Mouse (Mus musculus) monocyte, adult 5-6 weeks (primary cell): ENCODE measurements around the gene Catip. TPM values are rescaled to one million over a fixed set of nuclear protein-coding genes. Genes with fewer than 3 reads are reported as not detected.
A peak's percentile ranks its signal among the peaks of the same experiment; 100 is the strongest.
"Not testable (repeated sequence)": the region's sequence is repeated elsewhere in the genome, so short reads cannot be mapped to it uniquely, and the experiment has no call there.

Experiments used
- ATAC-seq: fragments of 153-309, 156-312 bp; replicated peaks from 2 replicates; pipeline ENCODE4 v1.8.0; 2017; ENCODE audit warnings: mild to moderate bottlenecking; ENCODE audit not compliant: low TSS enrichment, insufficient number of reproducible peaks, severe bottlenecking, poor library complexity, low FRiP score
- total RNA-seq: library from RNA; stranded (forward); fragments of 200-1000, 200-491, 200-594 nt; gene quantifications from 3 replicates; pipeline ENCODE4 v1.2.3, GENCODE M21; 2017

The Catip gene
- 0.29 to 3.3 TPM (median 0.96 TPM) in 3 replicates for total RNA-seq

DNA sequence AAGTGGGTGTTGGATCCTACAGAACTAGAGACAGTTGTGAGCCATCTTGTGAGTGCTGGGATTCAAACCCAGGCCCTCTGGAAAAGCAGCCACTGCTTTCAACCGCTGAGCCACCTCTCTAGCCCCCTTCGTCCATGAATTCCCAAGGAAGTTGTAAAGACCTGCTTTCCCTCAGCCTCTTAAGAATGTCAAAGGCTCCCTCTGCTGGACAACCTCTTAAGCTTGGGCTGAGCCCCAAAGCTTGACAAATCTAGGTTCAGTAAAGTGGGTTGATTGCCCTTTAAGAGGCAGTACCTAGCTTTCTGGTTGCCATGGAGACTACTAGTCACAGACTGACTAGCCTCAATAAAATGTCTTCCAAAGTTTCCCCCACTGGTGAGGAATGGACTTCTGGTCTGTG, at the start of gene Catip:
Gene Catip (plus strand): TSS at position 297 of the 400 bp plus-strand sequence.
- peak; percentile 82 for ATAC-seq

- ATAC-seq: peak; percentile 88
These were observed 48.7 kb upstream of the Catip start for GRCm38 (mm10) chr1:74313049-74313692.

GRCm38 (mm10) chr1:74314796-74315195, 47.1 kb upstream of the Catip start:
- no peak for ATAC-seq

DNA sequence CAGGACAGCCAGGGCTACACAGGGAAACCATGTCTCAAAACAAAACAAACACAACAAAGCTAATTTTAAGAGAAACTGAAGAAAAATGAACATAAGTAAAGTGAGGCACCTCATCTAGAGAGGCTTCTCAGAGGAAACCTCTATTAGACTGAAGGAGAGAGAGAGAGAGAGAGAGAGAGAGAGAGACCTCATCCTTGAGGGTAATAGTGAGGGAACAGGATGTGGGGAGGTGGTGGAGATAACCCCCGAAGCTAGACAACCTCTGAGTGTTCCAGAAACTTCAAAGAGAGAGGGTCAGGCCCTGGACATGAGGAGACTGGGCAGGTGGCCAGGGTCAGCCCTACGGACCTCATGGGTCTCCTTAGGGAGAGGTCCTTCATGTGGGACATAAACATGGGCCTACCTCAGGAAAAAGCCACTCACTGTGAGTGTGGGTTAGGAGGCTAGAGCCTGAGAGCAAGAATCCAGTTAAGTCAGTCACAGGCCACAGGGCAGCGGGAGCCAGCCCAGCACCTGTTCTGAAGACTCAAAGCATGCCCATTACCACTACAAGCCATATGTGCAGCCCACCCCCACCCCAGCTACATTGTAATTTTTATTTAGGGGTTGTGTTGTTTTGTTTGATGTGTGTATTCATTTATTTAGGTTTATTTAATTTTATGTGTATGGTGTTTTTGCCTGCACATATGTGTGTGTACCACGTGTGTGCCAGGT, 45.6 kb upstream of the Catip start:
- ATAC-seq: no peak

DNA sequence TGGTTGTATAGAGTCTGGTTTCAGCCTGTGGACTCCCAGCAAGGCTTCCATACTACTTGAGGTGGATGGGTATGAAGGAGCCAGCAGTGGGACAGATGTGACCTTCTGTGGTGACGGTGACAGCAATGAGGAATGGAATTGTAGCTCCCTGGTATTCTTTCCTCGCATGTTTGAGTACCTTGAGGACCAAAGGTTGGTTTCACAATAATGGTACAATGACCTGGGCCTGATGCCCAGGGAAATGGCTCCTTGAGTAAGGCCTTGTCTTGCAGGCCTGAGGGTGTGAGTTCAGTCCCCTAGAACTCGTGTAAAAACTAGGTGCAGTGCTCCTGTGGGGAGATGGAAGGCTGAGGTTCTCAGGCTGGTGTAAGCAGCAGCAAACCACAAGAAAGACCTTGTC, 43.2 kb upstream of the Catip start:
- ATAC-seq: no peak

- no peak for ATAC-seq
These were observed 40.5 kb upstream of the Catip start for GRCm38 (mm10) chr1:74321396-74321795.

DNA sequence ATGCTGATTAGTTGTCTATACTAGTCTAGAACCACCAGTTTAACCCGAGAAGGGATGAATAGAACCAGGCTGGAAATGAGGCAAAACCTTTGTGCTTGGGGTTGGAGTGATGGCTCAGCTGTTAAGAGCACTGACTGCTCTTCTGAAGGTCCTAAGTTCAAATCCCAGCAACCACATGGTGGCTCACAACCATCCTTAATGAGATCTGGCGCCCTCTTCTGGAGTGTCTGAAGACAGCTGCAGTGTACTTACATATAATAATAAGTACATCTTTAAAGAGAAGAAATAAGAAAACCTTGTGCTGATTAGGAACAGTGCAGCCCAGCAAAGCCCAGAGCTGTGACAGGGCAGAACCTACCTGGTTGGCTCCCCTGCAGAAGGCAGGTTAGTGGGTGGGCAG, 35.0 kb upstream of the Catip start:
- not testable (repeated sequence) for ATAC-seq

DNA sequence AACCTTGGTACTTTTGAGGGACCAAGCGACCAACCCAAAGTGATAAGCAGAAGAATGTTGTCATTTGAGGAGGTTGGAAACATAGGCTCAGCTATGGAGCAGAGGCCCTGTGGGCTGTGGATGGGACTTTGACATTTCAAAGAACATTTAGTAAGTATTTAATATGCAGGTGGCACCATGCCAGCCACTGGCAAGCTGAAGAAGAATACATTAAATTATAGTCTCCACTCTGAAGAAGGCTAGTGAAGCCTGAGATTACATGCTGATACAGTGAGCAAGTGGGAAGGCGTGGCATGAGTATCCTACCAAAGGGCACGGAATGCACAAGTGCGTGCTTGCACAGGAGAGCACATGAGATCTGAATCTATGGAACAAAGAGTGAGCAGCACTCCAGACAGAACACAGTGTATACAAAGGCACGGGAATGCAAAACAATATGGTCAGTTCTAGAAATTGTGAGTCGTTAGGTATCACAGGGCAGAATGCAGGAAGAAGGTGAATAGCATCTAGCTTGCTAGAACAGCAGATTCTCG, 31.9 kb upstream of the Catip start:
- no peak for ATAC-seq

- ATAC-seq: no peak
These were observed 30.7 kb upstream of the Catip start for GRCm38 (mm10) chr1:74331046-74331681.

DNA sequence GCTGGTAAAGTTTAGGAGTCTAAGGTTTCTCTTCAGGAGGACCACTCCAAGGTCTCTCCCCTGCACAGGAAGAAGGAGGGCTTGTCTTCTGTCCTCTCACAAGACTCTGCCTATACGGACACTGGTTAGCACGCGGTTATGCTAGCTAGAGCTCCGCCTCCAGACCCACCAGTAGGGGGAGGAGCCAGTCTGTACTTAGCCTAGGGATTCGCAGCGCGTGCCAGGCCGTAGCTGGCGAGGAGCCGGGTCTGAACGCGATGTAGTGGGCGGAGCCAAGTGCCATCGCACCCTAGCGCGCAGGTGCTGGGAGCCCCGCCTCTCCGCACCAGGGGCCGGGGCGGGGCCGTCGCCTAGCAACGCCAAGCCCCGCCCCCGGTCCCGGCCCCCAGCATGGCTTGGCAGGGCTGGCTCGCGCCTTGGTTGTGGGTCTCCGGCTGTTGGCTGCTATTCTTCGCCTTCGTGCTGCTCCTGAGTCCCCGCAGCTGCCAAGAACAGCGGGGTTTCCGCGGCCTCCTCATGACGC, 29.6 kb upstream of the Catip start:
- ATAC-seq: peak; percentile 96

GRCm38 (mm10) chr1:74332930-74333329, 29.0 kb upstream of the Catip start:
- no peak for ATAC-seq

GRCm38 (mm10) chr1:74334607-74335006, 27.3 kb upstream of the Catip start:
- ATAC-seq: no peak

DNA sequence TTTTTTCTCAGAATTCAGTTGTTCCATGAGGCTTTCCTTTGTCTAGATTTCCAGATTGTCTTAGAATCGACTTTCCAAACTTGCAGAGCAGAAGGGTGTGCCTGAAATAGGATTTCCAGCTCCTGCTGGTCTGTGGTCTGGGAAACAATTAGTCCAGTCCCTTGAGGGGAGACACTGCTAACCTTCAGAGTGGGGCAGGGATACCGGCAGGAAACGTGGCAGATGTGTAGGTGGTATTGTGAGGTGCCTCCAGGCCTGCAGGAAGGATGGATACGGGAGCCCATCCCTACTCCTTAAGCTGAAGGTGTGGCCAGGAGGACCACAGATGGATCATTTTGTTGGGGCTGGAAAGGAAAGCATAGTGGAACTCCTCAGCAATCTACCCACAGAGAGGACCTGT, 26.9 kb upstream of the Catip start:
- no peak for ATAC-seq

DNA sequence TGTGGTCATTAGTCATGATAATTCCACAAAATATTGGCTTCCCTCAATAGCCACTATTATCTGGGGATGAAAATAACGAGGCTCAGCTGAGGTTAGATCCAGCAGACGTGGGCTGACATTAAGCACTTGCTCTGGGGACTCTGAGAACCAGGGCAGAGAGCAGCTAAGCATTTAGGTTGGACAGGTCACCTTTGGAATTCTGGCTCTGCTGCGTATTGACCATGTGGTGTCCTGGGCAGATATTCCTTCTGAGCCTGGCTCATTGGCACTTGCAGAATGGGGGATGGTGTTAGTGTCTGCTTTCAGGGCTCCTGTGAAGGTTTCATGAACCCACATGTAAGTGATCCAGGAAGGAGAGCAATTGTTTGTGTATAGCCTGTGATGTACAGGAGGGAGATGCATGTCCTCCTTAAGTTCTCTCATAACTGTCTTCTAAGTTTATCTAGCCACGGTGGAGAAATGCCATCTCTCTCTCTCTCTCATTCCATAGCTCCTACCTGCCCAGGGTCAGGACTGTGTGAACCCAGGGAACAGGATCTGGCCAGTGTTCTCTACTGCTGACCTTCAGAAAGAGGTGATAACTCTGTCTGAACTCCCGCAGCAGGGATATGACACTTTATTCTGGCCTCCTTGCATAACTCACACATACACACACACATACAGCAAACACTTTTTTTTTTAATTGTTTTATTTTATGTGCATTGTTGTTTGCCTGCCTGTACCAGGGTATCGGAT, 26.3 kb upstream of the Catip start:
- no peak for ATAC-seq

- no peak for ATAC-seq
These were observed 24.6 kb upstream of the Catip start for GRCm38 (mm10) chr1:74337241-74337771.

- ATAC-seq: no peak
These were observed 23.9 kb upstream of the Catip start for GRCm38 (mm10) chr1:74338013-74338412.

DNA sequence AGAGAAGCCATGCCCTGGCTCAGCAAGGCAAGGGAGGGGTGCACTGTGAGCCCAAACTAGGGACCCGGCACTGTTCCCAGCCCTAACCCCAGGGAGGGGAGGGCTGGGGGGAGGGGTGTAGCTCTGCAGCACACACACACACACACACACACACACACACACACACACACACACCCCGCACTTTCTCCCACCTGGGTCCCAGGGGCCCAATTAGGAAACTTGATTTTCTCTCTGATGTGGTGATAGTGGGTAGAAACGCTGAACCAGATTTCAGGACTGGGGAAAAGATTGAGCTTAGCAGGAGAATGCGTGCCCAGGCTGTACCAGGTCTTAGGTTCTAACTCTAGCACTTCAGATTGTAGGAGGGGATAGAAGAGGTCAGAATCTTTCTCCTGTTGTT, 23.3 kb upstream of the Catip start:
- ATAC-seq: no peak

DNA sequence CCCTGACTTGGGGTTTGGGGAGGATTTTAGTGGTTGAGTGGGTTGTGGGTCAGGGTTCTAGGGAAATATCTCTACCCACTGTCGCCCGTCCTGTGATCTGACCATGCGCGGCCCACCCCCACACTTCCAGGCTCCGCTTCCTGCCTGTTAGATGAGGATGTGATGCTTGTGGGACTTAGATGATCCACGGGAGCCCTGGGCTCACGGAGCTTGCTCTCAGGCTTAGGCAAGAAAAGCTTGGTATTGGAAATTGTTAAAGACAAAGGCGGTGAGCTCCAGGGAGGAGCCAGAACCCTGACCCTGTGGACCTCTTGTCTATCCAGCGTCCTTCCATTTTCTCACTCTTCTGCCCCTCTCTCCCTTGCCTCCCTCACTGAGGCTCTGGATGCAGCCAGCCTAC, 22.0 kb upstream of the Catip start:
- no peak for ATAC-seq

GRCm38 (mm10) chr1:74340361-74340764, 21.5 kb upstream of the Catip start:
- ATAC-seq: no peak
